Mouse (Mus musculus): Measurements from ENCODE around the gene Trpc1. TPM values are rescaled to one million over a fixed set of nuclear protein-coding genes. Genes with fewer than 3 reads are reported as not detected.

The Trpc1 gene
- polyA plus RNA-seq, 1 experiment from 2014 or later = 3.2 TPM

- Histone ChIP-seq H3K27me3 (ENCODE audit: control insufficient read depth, insufficient read depth, low read length) (no peaks in the 10 kb centered on the region), H3K4me1 (ENCODE audit: control insufficient read depth, insufficient read depth, low read length) (no peaks in the 10 kb centered on the region), H3K4me2 (ENCODE audit: low read depth) (no peak overlapping the region), H3K4me3 (ENCODE audit: low read depth, low read length) (no peak overlapping the region), H3K27ac (ENCODE audit: low read depth, low read length) (no peak overlapping the region), H3K9ac (ENCODE audit: low read length) (no peak overlapping the region), H3K36me3 (ENCODE audit: control insufficient read depth, insufficient read depth, low read length) (no peaks in the 10 kb centered on the region), H3K9me3 (ENCODE audit: control insufficient read depth, low read length) (no peaks in the 10 kb centered on the region)
- ATAC-seq (ENCODE audit: insufficient read depth, low FRiP score, low TSS enrichment) = no peak
- DNase-seq (ENCODE audit: low spot score) = no peak
Measured at GRCm38 (mm10) chr9:95708943-95709342, 41.2 kb downstream of the Trpc1 start.

GRCm38 (mm10) chr9:95705371-95705770 is 44.8 kb downstream of the Trpc1 start:
- Histone ChIP-seq H3K4me2 (ENCODE audit: low read depth) (no peak overlapping the region), H3K9ac (ENCODE audit: low read length) (no peak overlapping the region), H3K9me3 (ENCODE audit: control insufficient read depth, low read length) (no peaks in the 10 kb centered on the region), H3K4me1 (ENCODE audit: control insufficient read depth, insufficient read depth, low read length) (no peaks in the 10 kb centered on the region), H3K27me3 (ENCODE audit: control insufficient read depth, insufficient read depth, low read length) (no peaks in the 10 kb centered on the region), H3K36me3 (ENCODE audit: control insufficient read depth, insufficient read depth, low read length) (no peaks in the 10 kb centered on the region), H3K4me3 (ENCODE audit: low read depth, low read length) (no peak overlapping the region), H3K27ac (ENCODE audit: low read depth, low read length) (no peak overlapping the region)
- ATAC-seq (ENCODE audit: insufficient read depth, low FRiP score, low TSS enrichment) (no peak), DNase-seq (ENCODE audit: low spot score) (no peak)
- 94% methylated on average over 5 of the region's 5 CpGs for WGBS

- DNase-seq (ENCODE audit: low spot score) (no peak), ATAC-seq (ENCODE audit: insufficient read depth, low FRiP score, low TSS enrichment) (no peak)
- Histone ChIP-seq H3K4me1 (ENCODE audit: control insufficient read depth, insufficient read depth, low read length) (no peaks in the 10 kb centered on the region), H3K27ac (ENCODE audit: low read depth, low read length) (no peak overlapping the region), H3K4me3 (ENCODE audit: low read depth, low read length) (no peak overlapping the region), H3K36me3 (ENCODE audit: control insufficient read depth, insufficient read depth, low read length) (no peaks in the 10 kb centered on the region), H3K9ac (ENCODE audit: low read length) (no peak overlapping the region), H3K9me3 (ENCODE audit: control insufficient read depth, low read length) (no peaks in the 10 kb centered on the region), H3K4me2 (ENCODE audit: low read depth) (no peak overlapping the region), H3K27me3 (ENCODE audit: control insufficient read depth, insufficient read depth, low read length) (no peaks in the 10 kb centered on the region)
- 85% methylated on average over 3 of the region's 3 CpGs for WGBS
Measured at GRCm38 (mm10) chr9:95704078-95704477, 46.1 kb downstream of the Trpc1 start.

GRCm38 (mm10) chr9:95699273-95699672 is 50.9 kb downstream of the Trpc1 start:
- no peaks in the 10 kb centered on the region for H3K27me3 ChIP-seq (ENCODE audit: control insufficient read depth, insufficient read depth, low read length)
- no peak overlapping the region for H3K4me3 ChIP-seq (ENCODE audit: low read depth, low read length)
- ATAC-seq (ENCODE audit: insufficient read depth, low FRiP score, low TSS enrichment) = no peak
- H3K27ac ChIP-seq (ENCODE audit: low read depth, low read length) = no peak overlapping the region
- no peak overlapping the region for H3K4me2 ChIP-seq (ENCODE audit: low read depth)
- no peak overlapping the region for H3K9ac ChIP-seq (ENCODE audit: low read length)
- 87% methylated on average over 4 of the region's 4 CpGs for WGBS
- DNase-seq (ENCODE audit: low spot score) = no peak
- H3K36me3 ChIP-seq (ENCODE audit: control insufficient read depth, insufficient read depth, low read length) = no peaks in the 10 kb centered on the region
- H3K9me3 ChIP-seq (ENCODE audit: control insufficient read depth, low read length) = no peaks in the 10 kb centered on the region
- no peaks in the 10 kb centered on the region for H3K4me1 ChIP-seq (ENCODE audit: control insufficient read depth, insufficient read depth, low read length)

GRCm38 (mm10) chr9:95697808-95698207 is 52.4 kb downstream of the Trpc1 start:
- Histone ChIP-seq H3K9me3 (ENCODE audit: control insufficient read depth, low read length) (no peaks in the 10 kb centered on the region), H3K27me3 (ENCODE audit: control insufficient read depth, insufficient read depth, low read length) (no peaks in the 10 kb centered on the region), H3K27ac (ENCODE audit: low read depth, low read length) (no peak overlapping the region), H3K4me3 (ENCODE audit: low read depth, low read length) (no peak overlapping the region), H3K9ac (ENCODE audit: low read length) (no peak overlapping the region), H3K4me2 (ENCODE audit: low read depth) (no peak overlapping the region), H3K4me1 (ENCODE audit: control insufficient read depth, insufficient read depth, low read length) (no peaks in the 10 kb centered on the region), H3K36me3 (ENCODE audit: control insufficient read depth, insufficient read depth, low read length) (no peaks in the 10 kb centered on the region)
- no peak for ATAC-seq (ENCODE audit: insufficient read depth, low FRiP score, low TSS enrichment)
- no peak for DNase-seq (ENCODE audit: low spot score)
- WGBS = 61% methylated on average over 2 of the region's 2 CpGs

GRCm38 (mm10) chr9:95696581-95696980 is 53.6 kb downstream of the Trpc1 start:
- Histone ChIP-seq H3K36me3 (ENCODE audit: control insufficient read depth, insufficient read depth, low read length) (no peaks in the 10 kb centered on the region), H3K27me3 (ENCODE audit: control insufficient read depth, insufficient read depth, low read length) (no peaks in the 10 kb centered on the region), H3K9me3 (ENCODE audit: control insufficient read depth, low read length) (no peaks in the 10 kb centered on the region), H3K27ac (ENCODE audit: low read depth, low read length) (no peak overlapping the region), H3K4me2 (ENCODE audit: low read depth) (no peak overlapping the region), H3K4me3 (ENCODE audit: low read depth, low read length) (no peak overlapping the region), H3K9ac (ENCODE audit: low read length) (no peak overlapping the region), H3K4me1 (ENCODE audit: control insufficient read depth, insufficient read depth, low read length) (no peaks in the 10 kb centered on the region)
- no peak for ATAC-seq (ENCODE audit: insufficient read depth, low FRiP score, low TSS enrichment)
- 82% methylated on average over 6 of the region's 6 CpGs for WGBS
- DNase-seq (ENCODE audit: low spot score) = no peak

- WGBS = 90% methylated on average over 15 of the region's 15 CpGs
- H3K27ac ChIP-seq (ENCODE audit: low read depth, low read length) = no peak overlapping the region
- H3K27me3 ChIP-seq (ENCODE audit: control insufficient read depth, insufficient read depth, low read length) = no peaks in the 10 kb centered on the region
- ATAC-seq (ENCODE audit: insufficient read depth, low FRiP score, low TSS enrichment) = no peak
- H3K4me2 ChIP-seq (ENCODE audit: low read depth) = no peak overlapping the region
- H3K9me3 ChIP-seq (ENCODE audit: control insufficient read depth, low read length) = no peaks in the 10 kb centered on the region
- no peak overlapping the region for H3K4me3 ChIP-seq (ENCODE audit: low read depth, low read length)
- H3K4me1 ChIP-seq (ENCODE audit: control insufficient read depth, insufficient read depth, low read length) = no peaks in the 10 kb centered on the region
- H3K36me3 ChIP-seq (ENCODE audit: control insufficient read depth, insufficient read depth, low read length) = no peaks in the 10 kb centered on the region
- DNase-seq (ENCODE audit: low spot score) = no peak
- H3K9ac ChIP-seq (ENCODE audit: low read length) = no peak overlapping the region
Measured at GRCm38 (mm10) chr9:95695023-95695422, 55.2 kb downstream of the Trpc1 start.

- Histone ChIP-seq H3K4me2 (ENCODE audit: low read depth) (no peak overlapping the region), H3K27me3 (ENCODE audit: control insufficient read depth, insufficient read depth, low read length) (no peaks in the 10 kb centered on the region), H3K4me3 (ENCODE audit: low read depth, low read length) (no peak overlapping the region), H3K9ac (ENCODE audit: low read length) (no peak overlapping the region), H3K36me3 (ENCODE audit: control insufficient read depth, insufficient read depth, low read length) (no peaks in the 10 kb centered on the region), H3K4me1 (ENCODE audit: control insufficient read depth, insufficient read depth, low read length) (no peaks in the 10 kb centered on the region), H3K27ac (ENCODE audit: low read depth, low read length) (no peak overlapping the region), H3K9me3 (ENCODE audit: control insufficient read depth, low read length) (no peaks in the 10 kb centered on the region)
- ATAC-seq (ENCODE audit: insufficient read depth, low FRiP score, low TSS enrichment) = no peak
- 90% methylated on average over 12 of the region's 12 CpGs for WGBS
- no peak for DNase-seq (ENCODE audit: low spot score)
Measured at GRCm38 (mm10) chr9:95694526-95694925, 55.6 kb downstream of the Trpc1 start.

- ATAC-seq (ENCODE audit: insufficient read depth, low FRiP score, low TSS enrichment) (no peak), DNase-seq (ENCODE audit: low spot score) (no peak)
- H3K4me1 ChIP-seq (ENCODE audit: control insufficient read depth, insufficient read depth, low read length) = no peaks in the 10 kb centered on the region
- 86% methylated on average over 11 of the region's 11 CpGs for WGBS
- H3K36me3 ChIP-seq (ENCODE audit: control insufficient read depth, insufficient read depth, low read length) = no peaks in the 10 kb centered on the region
- no peak overlapping the region for H3K27ac ChIP-seq (ENCODE audit: low read depth, low read length)
- no peak overlapping the region for H3K4me2 ChIP-seq (ENCODE audit: low read depth)
- no peaks in the 10 kb centered on the region for H3K9me3 ChIP-seq (ENCODE audit: control insufficient read depth, low read length)
- H3K27me3 ChIP-seq (ENCODE audit: control insufficient read depth, insufficient read depth, low read length) = no peaks in the 10 kb centered on the region
- H3K9ac ChIP-seq (ENCODE audit: low read length) = no peak overlapping the region
- no peak overlapping the region for H3K4me3 ChIP-seq (ENCODE audit: low read depth, low read length)
Measured at GRCm38 (mm10) chr9:95693528-95694100, 56.6 kb downstream of the Trpc1 start.
